Mouse (Mus musculus): ENCODE data around the gene Ralgapa2. TPM values are rescaled to one million over a fixed set of nuclear protein-coding genes. Genes with fewer than 3 reads are reported as not detected.

Gene Ralgapa2
- polyA plus RNA-seq, 1 experiment from 2014 or later: 11.5 TPM

DNA sequence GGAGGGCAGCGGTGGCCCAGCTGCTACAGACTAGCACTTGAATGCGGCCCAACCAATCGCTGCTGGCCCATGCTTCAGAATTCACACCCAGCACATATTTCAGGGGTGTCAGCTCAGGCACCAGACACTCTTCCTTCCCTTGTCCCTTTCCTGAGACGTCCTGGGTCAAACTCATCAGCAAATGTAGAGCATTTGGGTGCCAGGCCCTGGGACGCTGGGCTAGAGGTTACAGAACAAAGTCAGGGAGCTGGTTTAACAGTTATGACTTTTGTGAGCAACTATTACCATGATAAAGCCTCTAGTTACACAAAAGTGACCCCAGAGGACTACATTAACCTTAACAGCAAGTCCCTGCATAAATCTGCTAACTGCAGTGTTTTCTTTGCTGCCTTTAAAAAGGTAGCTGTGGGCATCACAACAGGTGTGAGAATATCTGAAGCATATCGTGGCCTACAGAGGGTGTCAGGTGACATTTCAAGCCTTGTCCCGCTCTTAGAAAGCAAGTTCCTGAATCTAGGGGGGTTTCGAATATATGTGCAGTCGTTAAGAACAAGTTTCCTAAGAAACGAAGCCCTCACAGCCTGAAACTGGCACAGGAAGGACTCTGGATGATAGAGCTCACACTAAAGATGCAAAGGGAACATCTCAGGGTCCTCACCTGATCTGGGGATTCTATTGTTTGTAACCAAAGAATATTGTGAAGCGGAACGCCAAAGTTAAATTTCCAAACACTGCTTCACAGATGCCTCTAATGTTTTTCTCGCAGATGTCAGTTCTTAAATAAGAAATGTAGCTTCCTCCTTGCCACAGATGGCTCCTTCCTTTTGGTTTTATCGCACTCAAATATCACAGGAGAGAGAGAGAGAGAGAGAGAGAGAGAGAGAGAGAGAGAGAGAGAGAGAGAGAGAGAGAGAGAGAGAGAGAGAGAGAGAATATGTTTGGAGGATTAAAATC, 295.8 kb downstream of the Ralgapa2 start:
- DNase-seq (ENCODE audit: low spot score): no peak
- H3K4me3 ChIP-seq: no peak overlapping the region
- H3K27ac ChIP-seq: no peak overlapping the region
- 17% methylated on average over 14 of the region's 14 CpGs for WGBS
- H3K9me3 ChIP-seq: no peaks in the 10 kb centered on the region
- H3K36me3 ChIP-seq: no peaks in the 10 kb centered on the region
- H3K27me3 ChIP-seq (ENCODE audit: insufficient read depth, poor library complexity, severe bottlenecking): peaks cover 70% of the 10 kb centered on the region
- peaks cover 38% of the 10 kb centered on the region for H3K4me1 ChIP-seq

DNA sequence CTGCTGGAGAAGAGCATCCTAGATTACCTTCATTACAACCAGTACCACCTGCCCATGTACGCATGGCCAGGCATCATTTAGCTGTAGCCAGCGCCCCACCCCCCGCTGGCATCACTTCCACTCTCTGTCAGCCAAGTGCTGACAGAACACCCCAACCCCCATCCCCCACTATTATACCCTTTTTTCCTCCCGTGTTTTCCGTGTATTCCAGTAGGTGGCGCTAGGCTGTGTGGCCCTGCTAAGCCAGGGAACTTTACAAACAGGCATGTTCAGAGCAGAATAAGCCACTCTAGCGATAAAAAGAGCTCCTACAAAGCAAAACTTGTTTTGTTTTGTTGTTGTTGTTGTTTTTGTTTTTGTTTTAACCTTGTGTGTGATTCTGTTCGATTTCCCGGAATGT, 297.4 kb downstream of the Ralgapa2 start:
- WGBS: 4% methylated on average over 9 of the region's 9 CpGs
- peaks cover 29% of the 10 kb centered on the region for H3K4me1 ChIP-seq
- H3K36me3 ChIP-seq: no peaks in the 10 kb centered on the region
- no peak overlapping the region for H3K27ac ChIP-seq
- H3K4me3 ChIP-seq: no peak overlapping the region
- DNase-seq (ENCODE audit: low spot score): no peak
- H3K9me3 ChIP-seq: no peaks in the 10 kb centered on the region
- peaks cover 54% of the 10 kb centered on the region for H3K27me3 ChIP-seq (ENCODE audit: insufficient read depth, poor library complexity, severe bottlenecking)

DNA sequence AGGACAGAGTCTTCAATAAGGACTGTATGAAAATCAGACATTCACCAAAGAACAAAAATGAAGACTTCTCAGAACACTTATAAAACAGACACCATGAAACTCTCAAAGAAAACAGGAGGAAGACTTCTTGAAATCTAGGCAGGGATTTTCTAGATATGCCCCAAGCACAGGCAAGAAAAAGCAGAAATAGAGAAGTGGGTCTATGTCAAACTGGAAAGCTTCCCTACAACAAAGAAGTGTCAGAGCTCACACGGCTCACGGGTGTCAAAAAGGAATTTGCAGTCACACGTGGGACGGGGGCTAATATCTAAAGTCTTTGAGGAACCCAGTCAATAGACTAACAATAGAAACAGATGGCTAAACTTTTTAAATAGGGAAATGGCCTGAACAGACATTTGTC, 301.2 kb downstream of the Ralgapa2 start:
- WGBS: 61% methylated on average over 4 of the region's 4 CpGs
- H3K4me3 ChIP-seq: no peak overlapping the region
- H3K9me3 ChIP-seq: no peaks in the 10 kb centered on the region
- DNase-seq (ENCODE audit: low spot score): no peak
- H3K36me3 ChIP-seq: no peaks in the 10 kb centered on the region
- peaks cover 16% of the 10 kb centered on the region for H3K27me3 ChIP-seq (ENCODE audit: insufficient read depth, poor library complexity, severe bottlenecking)
- no peak overlapping the region for H3K27ac ChIP-seq
- H3K4me1 ChIP-seq: peaks cover 4% of the 10 kb centered on the region

DNA sequence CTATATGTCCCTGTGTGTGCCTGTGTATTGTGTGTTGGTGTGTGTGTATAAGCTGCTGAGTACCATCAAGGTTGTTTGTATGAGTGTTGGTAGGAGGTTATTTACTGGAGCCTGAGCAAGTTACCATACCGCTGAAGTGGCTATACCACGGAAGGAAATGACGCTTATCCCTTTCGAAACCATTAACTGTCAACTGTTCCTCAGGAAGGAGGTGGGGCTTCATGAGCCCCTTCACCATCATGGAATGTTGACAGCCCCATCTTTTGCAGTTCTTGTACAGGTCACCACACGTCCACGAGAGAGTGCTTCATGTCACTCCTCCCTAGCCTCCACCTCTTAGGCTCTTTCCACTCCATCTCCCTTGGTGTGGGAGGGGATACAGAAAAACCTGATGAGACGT, 314.2 kb downstream of the Ralgapa2 start:
- 55% methylated on average over 7 of the region's 7 CpGs for WGBS
- Histone ChIP-seq H3K4me3 (no peak overlapping the region), H3K9me3 (no peaks in the 10 kb centered on the region)

DNA sequence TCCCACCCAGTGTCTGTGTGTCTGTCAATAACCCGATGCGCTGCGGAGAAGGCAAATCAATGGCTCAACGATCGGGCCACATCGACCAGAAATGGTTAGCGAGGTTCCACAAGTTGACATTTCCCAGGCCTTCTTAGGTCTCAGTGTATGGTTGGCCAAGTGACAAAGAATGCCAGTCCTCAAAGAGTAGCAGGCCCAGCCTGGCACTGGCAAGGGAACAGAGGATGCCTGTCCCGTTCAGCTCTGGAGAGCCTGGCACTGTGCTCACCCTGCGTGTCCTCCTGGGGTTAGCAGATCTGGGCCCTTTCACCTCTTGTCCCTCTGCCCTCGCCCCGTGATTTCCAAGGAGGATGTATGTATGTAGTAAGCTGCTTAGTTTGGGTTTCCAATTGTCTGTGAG, 316.0 kb downstream of the Ralgapa2 start:
- WGBS: 88% methylated on average over 11 of the region's 11 CpGs
- Histone ChIP-seq H3K4me3 (no peak overlapping the region), H3K27me3 (ENCODE audit: insufficient read depth, poor library complexity, severe bottlenecking) (peaks cover 16% of the 10 kb centered on the region; the same call in 1 of the 2 replicates), H3K27ac (no peak overlapping the region), H3K9me3 (no peaks in the 10 kb centered on the region), H3K36me3 (no peaks in the 10 kb centered on the region), H3K4me1 (no peaks in the 10 kb centered on the region)
- no peak for DNase-seq (ENCODE audit: low spot score)

More for the DNA sequence above, 314.2 kb downstream of the Ralgapa2 start:
- DNase-seq (ENCODE audit: low spot score): no peak
- Histone ChIP-seq H3K27ac (no peak overlapping the region), H3K36me3 (no peaks in the 10 kb centered on the region), H3K27me3 (ENCODE audit: insufficient read depth, poor library complexity, severe bottlenecking) (0 out of 2 replicates have a peak, but pooled peaks cover 9% of the 10 kb centered on the region), H3K4me1 (no peaks in the 10 kb centered on the region)

All from heart, embryonic 10.5 days (tissue).